Mouse (Mus musculus): ENCODE measurements around the gene Idh2. TPM values are rescaled to one million over a fixed set of nuclear protein-coding genes. Genes with fewer than 3 reads are reported as not detected.

Gene Idh2
- 495 and 498 TPM in 2 replicates for polyA plus RNA-seq (2016; fragmentation: Nextera tagmentation; extraction: Ambion mirVana)

- no peaks in the 10 kb centered on the region for H3K9me3 ChIP-seq
- peak within 1 kb of the TSS; percentile 89 for H3K4me2 ChIP-seq (replicated peaks)
- peak; percentile 97 for ATAC-seq (ENCODE audit: insufficient number of reproducible peaks, insufficient read depth, low FRiP score, low TSS enrichment)
- under 1% methylated on average over 29 of the region's 29 CpGs for WGBS
- peak within 1 kb of the TSS; percentile 94 for H3K9ac ChIP-seq
- no peaks in the 10 kb centered on the region for H3K27me3 ChIP-seq
- 0 out of 2 replicates have a peak, but pooled peaks cover 5% of the 10 kb centered on the region for H3K36me3 ChIP-seq
- H3K4me1 ChIP-seq, result peaks cover 34% of the 10 kb centered on the region
- H3K4me3 ChIP-seq, result peak within 1 kb of the TSS; percentile 75
- peak within 1 kb of the TSS; percentile 96 for H3K27ac ChIP-seq
These were observed at the start of gene Idh2 for GRCm38 (mm10) chr7:80115224-80115590. Idh2 (minus strand) TSS chr7:80115392.

DNA sequence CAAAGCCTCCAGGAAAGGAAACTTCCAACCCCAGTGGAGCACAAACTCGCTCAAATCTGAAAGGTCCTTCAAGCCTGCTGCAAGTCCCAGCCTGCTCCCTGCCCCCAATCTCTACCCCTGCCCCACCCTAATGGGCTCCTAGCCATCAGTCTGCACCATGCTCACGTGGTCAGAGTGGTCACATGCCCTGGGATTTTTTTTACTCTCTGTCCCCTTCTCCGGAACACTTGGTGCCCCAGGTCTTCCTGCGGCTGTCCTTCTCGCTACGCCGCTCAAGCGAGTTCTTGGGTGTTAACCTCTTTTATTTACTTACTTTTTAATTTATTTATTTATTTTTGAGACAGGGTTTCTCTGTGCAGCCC is 45.7 kb upstream of the Idh2 start:
- Histone ChIP-seq H3K27ac (no peak overlapping the region), H3K9ac (no peak overlapping the region), H3K4me3 (no peak overlapping the region), H3K4me1 (peaks cover 9% of the 10 kb centered on the region; the same call in 1 of the 2 replicates), H3K9me3 (no peaks in the 10 kb centered on the region), H3K27me3 (no peaks in the 10 kb centered on the region), H3K36me3 (no peaks in the 10 kb centered on the region), H3K4me2 (replicated peaks) (no peak overlapping the region)
- ATAC-seq (ENCODE audit: insufficient number of reproducible peaks, insufficient read depth, low FRiP score, low TSS enrichment), result no peak
- 74% methylated on average over 8 of the region's 8 CpGs for WGBS

GRCm38 (mm10) chr7:80160293-80160944 is 45.2 kb upstream of the Idh2 start:
- 70% methylated on average over 7 of the region's 7 CpGs for WGBS
- H3K9ac ChIP-seq, result no peak overlapping the region

DNA sequence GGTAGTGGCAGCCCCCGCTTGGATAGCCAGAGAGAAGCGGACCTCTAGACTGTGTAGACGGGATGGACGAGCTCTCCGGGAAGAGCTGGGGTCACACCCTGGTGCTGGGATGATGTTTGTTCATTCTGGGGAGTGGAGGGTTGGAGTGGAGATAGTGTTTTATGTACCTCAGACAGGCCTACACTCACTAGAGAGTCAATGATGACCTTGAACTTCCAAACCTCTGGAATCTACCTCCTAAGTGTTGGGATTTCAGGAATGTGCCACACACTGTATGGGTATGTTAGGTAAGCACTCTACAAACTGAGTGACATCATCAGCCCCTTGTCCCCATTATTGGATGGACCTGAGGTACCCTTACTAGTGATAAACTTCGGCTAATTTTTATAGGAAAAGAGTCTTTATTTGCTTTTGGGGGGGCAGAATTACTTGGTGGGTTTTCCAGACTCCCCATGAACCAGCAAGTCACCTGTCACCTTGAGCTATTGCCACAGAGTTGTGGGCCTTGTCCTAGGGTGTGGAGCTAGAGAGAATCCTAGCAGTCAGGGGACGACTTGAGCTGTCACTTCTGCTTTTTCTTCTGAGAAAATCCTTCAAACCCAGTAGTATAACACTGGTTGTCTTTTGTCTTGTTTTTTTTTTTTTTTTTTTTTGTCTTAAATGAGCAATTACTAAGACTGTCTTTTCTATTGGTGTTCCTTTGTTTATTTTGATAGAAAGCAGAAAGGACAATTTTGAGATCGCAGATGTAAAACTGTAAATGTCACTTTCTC is 43.5 kb upstream of the Idh2 start:
- no peak for ATAC-seq (ENCODE audit: insufficient number of reproducible peaks, insufficient read depth, low FRiP score, low TSS enrichment)
- Histone ChIP-seq H3K27ac (no peak overlapping the region), H3K9ac (no peak overlapping the region), H3K27me3 (no peaks in the 10 kb centered on the region), H3K36me3 (no peaks in the 10 kb centered on the region), H3K4me3 (no peak overlapping the region), H3K4me2 (replicated peaks) (no peak overlapping the region), H3K4me1 (peaks cover 9% of the 10 kb centered on the region; the same call in 1 of the 2 replicates), H3K9me3 (no peaks in the 10 kb centered on the region)
- 87% methylated on average over 8 of the region's 8 CpGs for WGBS

More at GRCm38 (mm10) chr7:80160293-80160944, 45.2 kb upstream of the Idh2 start:
- Histone ChIP-seq H3K4me3 (no peak overlapping the region), H3K27me3 (no peaks in the 10 kb centered on the region), H3K9me3 (no peaks in the 10 kb centered on the region), H3K4me2 (replicated peaks) (no peak overlapping the region), H3K36me3 (no peaks in the 10 kb centered on the region), H3K27ac (no peak overlapping the region; the same call in 1 of the 2 replicates), H3K4me1 (peaks cover 9% of the 10 kb centered on the region; the same call in 1 of the 2 replicates)
- ATAC-seq (ENCODE audit: insufficient number of reproducible peaks, insufficient read depth, low FRiP score, low TSS enrichment), result no peak

DNA sequence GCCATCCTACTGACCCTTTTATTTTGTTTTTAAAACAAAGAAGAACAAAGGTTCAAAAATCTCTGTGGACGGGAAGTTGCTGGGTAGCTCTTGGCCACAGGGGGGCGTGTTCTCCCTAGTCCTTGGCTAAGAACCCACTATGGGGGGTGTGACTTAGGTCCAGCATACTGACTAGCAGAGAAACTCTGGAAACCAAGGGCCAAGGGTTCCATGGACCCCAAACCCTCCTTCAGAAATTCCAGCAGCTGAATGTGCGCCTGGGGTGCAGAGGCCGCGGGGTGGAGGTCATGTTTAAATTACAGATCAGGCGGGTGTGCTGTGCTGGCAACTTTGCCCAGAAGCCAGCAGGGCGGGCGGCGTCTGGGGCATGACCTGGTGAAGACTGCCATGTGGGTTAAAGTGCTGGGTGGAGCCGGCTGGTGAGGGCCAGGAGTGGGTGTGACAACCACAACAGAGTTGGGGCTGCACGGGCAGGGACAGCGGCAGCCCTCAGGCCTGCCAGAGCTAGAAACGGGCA is 41.6 kb upstream of the Idh2 start:
- no peak overlapping the region for H3K27ac ChIP-seq
- H3K27me3 ChIP-seq, result no peaks in the 10 kb centered on the region
- H3K9me3 ChIP-seq, result no peaks in the 10 kb centered on the region
- WGBS, result 47% methylated on average over 13 of the region's 13 CpGs
- H3K4me2 ChIP-seq (replicated peaks), result no peak overlapping the region
- no peak overlapping the region for H3K4me3 ChIP-seq
- peaks cover 9% of the 10 kb centered on the region; the same call in 1 of the 2 replicates for H3K4me1 ChIP-seq
- no peaks in the 10 kb centered on the region for H3K36me3 ChIP-seq
- no peak for ATAC-seq (ENCODE audit: insufficient number of reproducible peaks, insufficient read depth, low FRiP score, low TSS enrichment)
- no peak overlapping the region for H3K9ac ChIP-seq

DNA sequence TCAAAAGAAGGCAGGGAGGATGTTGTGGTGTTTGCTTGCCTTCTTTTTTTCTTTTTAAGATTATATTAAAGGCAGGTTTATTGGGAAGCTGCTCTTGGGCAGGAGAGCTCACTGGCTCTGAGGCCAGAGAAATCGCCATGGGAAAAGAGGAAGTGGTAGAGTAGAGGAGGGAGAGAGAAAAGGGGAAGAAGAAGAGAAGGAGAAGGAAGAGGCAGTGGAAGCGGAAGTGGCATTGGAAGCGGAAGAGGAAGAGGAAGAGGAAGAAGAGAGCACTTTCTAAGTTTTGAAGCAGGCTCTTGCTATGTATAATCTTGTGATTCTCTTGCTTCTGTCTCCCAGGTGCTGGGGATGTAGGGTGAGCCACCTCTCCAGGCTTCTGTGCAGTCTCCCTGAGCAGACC is 39.5 kb upstream of the Idh2 start:
- peaks cover 5% of the 10 kb centered on the region; the same call in 1 of the 2 replicates for H3K4me1 ChIP-seq
- H3K36me3 ChIP-seq, result no peaks in the 10 kb centered on the region
- no peak overlapping the region for H3K9ac ChIP-seq
- H3K27me3 ChIP-seq, result no peaks in the 10 kb centered on the region
- no peak overlapping the region for H3K4me3 ChIP-seq
- no peaks in the 10 kb centered on the region for H3K9me3 ChIP-seq
- no peak overlapping the region for H3K27ac ChIP-seq
- H3K4me2 ChIP-seq (replicated peaks), result no peak overlapping the region
- WGBS, result 83% methylated on average over 3 of the region's 3 CpGs
- no peak for ATAC-seq (ENCODE audit: insufficient number of reproducible peaks, insufficient read depth, low FRiP score, low TSS enrichment)

DNA sequence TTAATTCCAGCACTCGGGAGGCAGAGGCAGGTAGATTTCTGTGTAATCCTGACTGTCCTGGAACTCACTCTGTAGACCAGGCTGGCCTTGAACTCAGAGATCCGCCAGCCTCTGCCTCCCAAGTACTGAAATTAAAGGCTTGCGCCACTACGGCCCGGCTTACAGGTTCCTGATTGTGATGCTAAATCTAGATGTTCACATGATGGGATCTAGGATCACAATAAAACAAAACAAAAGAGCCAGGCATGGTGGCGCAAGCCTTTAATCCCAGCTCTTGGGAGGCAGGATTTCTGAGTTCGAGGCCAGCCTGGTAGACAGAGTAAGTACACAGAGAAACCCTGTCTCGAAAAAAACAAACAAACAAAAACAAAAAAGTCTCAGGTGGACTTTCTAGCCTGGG is 37.6 kb upstream of the Idh2 start:
- Histone ChIP-seq H3K36me3 (no peaks in the 10 kb centered on the region), H3K9me3 (no peaks in the 10 kb centered on the region), H3K27me3 (no peaks in the 10 kb centered on the region), H3K27ac (no peak overlapping the region), H3K4me2 (replicated peaks) (no peak overlapping the region), H3K4me3 (no peak overlapping the region), H3K9ac (no peak overlapping the region), H3K4me1 (peaks cover 5% of the 10 kb centered on the region; the same call in 1 of the 2 replicates)
- 92% methylated on average over 8 of the region's 8 CpGs for WGBS
- ATAC-seq (ENCODE audit: insufficient number of reproducible peaks, insufficient read depth, low FRiP score, low TSS enrichment), result no peak

GRCm38 (mm10) chr7:80152152-80152551 is 37.0 kb upstream of the Idh2 start:
- Histone ChIP-seq H3K4me2 (replicated peaks) (no peak overlapping the region), H3K9ac (no peak overlapping the region), H3K27me3 (no peaks in the 10 kb centered on the region), H3K4me1 (peaks cover 5% of the 10 kb centered on the region; the same call in 1 of the 2 replicates), H3K4me3 (no peak overlapping the region), H3K27ac (no peak overlapping the region), H3K36me3 (no peaks in the 10 kb centered on the region), H3K9me3 (no peaks in the 10 kb centered on the region)
- no peak for ATAC-seq (ENCODE audit: insufficient number of reproducible peaks, insufficient read depth, low FRiP score, low TSS enrichment)
- WGBS, result 66% methylated on average over 6 of the region's 6 CpGs

- no peak overlapping the region for H3K9ac ChIP-seq
- no peaks in the 10 kb centered on the region for H3K4me1 ChIP-seq
- H3K9me3 ChIP-seq, result no peaks in the 10 kb centered on the region
- H3K4me2 ChIP-seq (replicated peaks), result no peak overlapping the region
- H3K27ac ChIP-seq, result peak overlapping the region; percentile 36; the same call in 1 of the 2 replicates
- WGBS, result 53% methylated on average over 9 of the region's 9 CpGs
- no peak for ATAC-seq (ENCODE audit: insufficient number of reproducible peaks, insufficient read depth, low FRiP score, low TSS enrichment)
- no peaks in the 10 kb centered on the region for H3K36me3 ChIP-seq
- H3K4me3 ChIP-seq, result no peak overlapping the region
- H3K27me3 ChIP-seq, result no peaks in the 10 kb centered on the region
These were observed 34.2 kb upstream of the Idh2 start for GRCm38 (mm10) chr7:80149356-80149755.

- Histone ChIP-seq H3K36me3 (no peaks in the 10 kb centered on the region), H3K9me3 (no peaks in the 10 kb centered on the region), H3K27me3 (no peaks in the 10 kb centered on the region), H3K4me1 (peaks cover 8% of the 10 kb centered on the region; the same call in 1 of the 2 replicates), H3K9ac (no peak overlapping the region), H3K27ac (no peak overlapping the region), H3K4me2 (replicated peaks) (no peak overlapping the region), H3K4me3 (no peak overlapping the region)
- ATAC-seq (ENCODE audit: insufficient number of reproducible peaks, insufficient read depth, low FRiP score, low TSS enrichment), result no peak
- WGBS, result 87% methylated on average over 8 of the region's 8 CpGs
These were observed 30.9 kb upstream of the Idh2 start for GRCm38 (mm10) chr7:80146077-80146476.

GRCm38 (mm10) chr7:80144695-80145094 is 29.5 kb upstream of the Idh2 start:
- H3K9me3 ChIP-seq, result no peaks in the 10 kb centered on the region
- no peak overlapping the region for H3K27ac ChIP-seq
- H3K27me3 ChIP-seq, result no peaks in the 10 kb centered on the region
- H3K4me2 ChIP-seq (replicated peaks), result no peak overlapping the region
- no peak overlapping the region for H3K4me3 ChIP-seq
- H3K9ac ChIP-seq, result no peak overlapping the region
- peaks cover 8% of the 10 kb centered on the region; the same call in 1 of the 2 replicates for H3K4me1 ChIP-seq
- no peaks in the 10 kb centered on the region for H3K36me3 ChIP-seq
- 83% methylated on average over 7 of the region's 7 CpGs for WGBS
- ATAC-seq (ENCODE audit: insufficient number of reproducible peaks, insufficient read depth, low FRiP score, low TSS enrichment), result no peak

All from embryonic facial prominence, embryonic 12.5 days (tissue).